Mouse (Mus musculus) liver, embryonic 14.5 days (tissue): ENCODE results near the gene Mgea5. TPM values are rescaled to one million over a fixed set of nuclear protein-coding genes. Genes with fewer than 3 reads are reported as not detected.

ENCODE experiments used
- ATAC-seq: fragments of 200-750 bp; cut with Nextera tagmentation; 2 replicates; pipeline ENCODE4 v1.8.0; 2017; ENCODE audit warnings: moderate number of reproducible peaks, mild to moderate bottlenecking, moderate library complexity; ENCODE audit not compliant: insufficient read depth
- DNase-seq, 3 experiments: peaks; one replicate each; pipeline ENCODE4 v3.0.0-alpha.2; 2012 to 2013; ENCODE audit warnings: low read depth in 3 of 3, low spot score in 3 of 3
- H3K27ac ChIP-seq: fragments of 300-500 bp; sonication (generic); 2 replicates; pipeline ENCODE4 v1.5.1; 2014; ENCODE audit warnings: moderate library complexity, mild to moderate bottlenecking, control low read depth, inconsistent platforms
- H3K27me3 ChIP-seq: fragments of 300-500 bp; sonication (generic); 2 replicates; pipeline ENCODE4 v1.6.1; 2014; ENCODE audit warnings: mild to moderate bottlenecking, low read length, moderate library complexity; ENCODE audit not compliant: control insufficient read depth, insufficient read depth
- H3K36me3 ChIP-seq: fragments of 300-500 bp; sonication (generic); replicated peaks from 2 replicates; pipeline ENCODE4 v1.6.1; 2014; ENCODE audit warnings: low read depth; ENCODE audit not compliant: control insufficient read depth, insufficient read depth
- H3K4me1 ChIP-seq, 2 experiments: fragments of 200-500 bp in 1 of 2; fragments of 300-500 bp in 1 of 2; sonication (generic) in 1 of 2; replicated peaks; 2 replicates each; pipeline ENCODE4 v1.6.1; 2012 to 2014; ENCODE audit warnings: antibody characterized with exemption in 1 of 2, inconsistent platforms in 1 of 2, low read length in 1 of 2; ENCODE audit not compliant: control insufficient read depth in 2 of 2, insufficient read depth in 2 of 2
- H3K4me2 ChIP-seq: fragments of 300-500 bp; sonication (generic); 2 replicates; pipeline ENCODE4 v1.6.1; 2014; ENCODE audit warnings: low read depth, mild to moderate bottlenecking, control low read depth, moderate library complexity
- H3K4me3 ChIP-seq, 2 experiments: fragments of 200-500 bp in 1 of 2; fragments of 300-500 bp in 1 of 2; sonication (generic) in 1 of 2; 2 replicates each; pipeline ENCODE4 v1.5.1; 2012 to 2014; ENCODE audit warnings: low read depth in 2 of 2, low read length in 2 of 2, mild to moderate bottlenecking in 2 of 2, control low read depth in 1 of 2, inconsistent platforms in 1 of 2, moderate library complexity in 1 of 2; ENCODE audit not compliant: insufficient read depth in 1 of 2
- H3K9ac ChIP-seq: fragments of 300-500 bp; sonication (generic); replicated peaks from 2 replicates; pipeline ENCODE4 v1.6.1; 2014; ENCODE audit warnings: mild to moderate bottlenecking, control low read depth, moderate library complexity
- H3K9me3 ChIP-seq: fragments of 300-500 bp; sonication (generic); 2 replicates; pipeline ENCODE4 v1.6.1; 2016; ENCODE audit warnings: low read length, mixed read lengths; ENCODE audit not compliant: control insufficient read depth
- CTCF ChIP-seq: IDR thresholded peaks from 2 replicates; pipeline ENCODE4 v1.5.1; 2016; ENCODE audit warnings: antibody characterized with exemption, low read depth, control low read depth
- EP300 ChIP-seq: IDR thresholded peaks from 2 replicates; pipeline ENCODE4 v1.6.1; 2016; ENCODE audit warnings: antibody characterized with exemption, low read depth
- WGBS: fragments of 180-500 bp; shearing (Covaris S2); extraction: QIAGEN DNeasy Blood & Tissue Kit; methylation state at CpG from one replicate; pipeline ENCODE4 v1.1.7; 2014; ENCODE audit not compliant: insufficient replicate concordance; 5-methylcytosine and 5-hydroxymethylcytosine counted together
- polyA plus RNA-seq, 2 experiments: library from polyadenylated mRNA; depleted of rRNA in 1 of 2; stranded (reverse) in 1 of 2; unstranded in 1 of 2; fragments of >200 nt; fragmentation: Nextera tagmentation in 1 of 2; extraction: Ambion mirVana in 1 of 2; gene quantifications; 2 replicates each; pipeline versions ENCODE4 v1.2.1 to v1.2.3; 2012 to 2014

The Mgea5 gene
- polyA plus RNA-seq, 2 experiments = 15.0 to 25.2 TPM

- ATAC-seq (no peak), DNase-seq (no peak)
- Histone ChIP-seq H3K9me3 (no peaks in the 10 kb centered on the region), H3K27ac (no peak within 1 kb of the TSS), H3K4me3 (peak within 1 kb of the TSS in 1 of 2 experiments; percentile 25; a peak in 2 of 4 replicates), H3K4me1 (peaks cover 0 to 2% of the 10 kb centered on the region in 2 experiments; a peak in 1 of 4 replicates), H3K9ac (no peak within 1 kb of the TSS), H3K27me3 (peaks cover 89% of the 10 kb centered on the region), H3K36me3 (no peaks in the 10 kb centered on the region), H3K4me2 (peak within 1 kb of the TSS; percentile 37)
- 1% methylated on average over 62 of the region's 68 CpGs for WGBS
- TF ChIP-seq CTCF (no peak), EP300 (no peak)
Measured at GRCm38 (mm10) chr19:45742218-45742983, 41.2 kb downstream of the Mgea5 start, which contains the start of gene Fgf8. Gene Fgf8, minus strand, starts transcription at chr19:45742915.

GRCm38 (mm10) chr19:45741431-45742217 lies 42.0 kb downstream of the Mgea5 start:
- 4% methylated on average over 45 of the region's 45 CpGs for WGBS
- Histone ChIP-seq H3K27ac (no peak overlapping the region), H3K9ac (no peak overlapping the region), H3K4me3 (no peak overlapping the region), H3K4me2 (no peak overlapping the region), H3K4me1 (peaks cover 0 to 2% of the 10 kb centered on the region in 2 experiments; a peak in 2 of 4 replicates), H3K9me3 (no peaks in the 10 kb centered on the region), H3K36me3 (no peaks in the 10 kb centered on the region), H3K27me3 (peaks cover 95% of the 10 kb centered on the region)
- DNase-seq (no peak), ATAC-seq (no peak)
- TF ChIP-seq CTCF (no peak), EP300 (no peak)

- Histone ChIP-seq H3K4me1 (peaks cover 0 to 2% of the 10 kb centered on the region in 2 experiments; a peak in 2 of 4 replicates), H3K36me3 (no peaks in the 10 kb centered on the region), H3K4me3 (no peak overlapping the region), H3K27ac (no peak overlapping the region), H3K9me3 (no peaks in the 10 kb centered on the region), H3K4me2 (no peak overlapping the region), H3K27me3 (peaks cover 94% of the 10 kb centered on the region), H3K9ac (no peak overlapping the region)
- WGBS = 15% methylated on average over 7 of the region's 7 CpGs
- DNase-seq (no peak), ATAC-seq (no peak)
- no peak for TF ChIP-seq EP300
- no peak for TF ChIP-seq CTCF
Measured at GRCm38 (mm10) chr19:45740817-45741216, 42.8 kb downstream of the Mgea5 start.

GRCm38 (mm10) chr19:45740233-45740632 lies 43.4 kb downstream of the Mgea5 start:
- Histone ChIP-seq H3K4me1 (peaks cover 0 to 2% of the 10 kb centered on the region in 2 experiments; a peak in 1 of 4 replicates), H3K9ac (no peak overlapping the region), H3K36me3 (no peaks in the 10 kb centered on the region), H3K4me3 (no peak overlapping the region), H3K27ac (no peak overlapping the region), H3K9me3 (no peaks in the 10 kb centered on the region), H3K4me2 (no peak overlapping the region), H3K27me3 (peaks cover 94% of the 10 kb centered on the region)
- 18% methylated on average over 13 of the region's 13 CpGs for WGBS
- ATAC-seq = no peak
- DNase-seq = no peak
- no peak for TF ChIP-seq CTCF
- TF ChIP-seq EP300 = no peak

GRCm38 (mm10) chr19:45738521-45738920 lies 45.1 kb downstream of the Mgea5 start:
- no peak overlapping the region for H3K9ac ChIP-seq
- H3K4me2 ChIP-seq = no peak overlapping the region
- peaks cover 87% of the 10 kb centered on the region for H3K27me3 ChIP-seq
- peaks cover 0 to 2% of the 10 kb centered on the region in 2 experiments; a peak in 1 of 4 replicates for H3K4me1 ChIP-seq
- no peaks in the 10 kb centered on the region for H3K36me3 ChIP-seq
- WGBS = 60% methylated on average over 5 of the region's 5 CpGs
- no peak for TF ChIP-seq EP300
- TF ChIP-seq CTCF = no peak
- H3K27ac ChIP-seq = no peak overlapping the region
- DNase-seq = no peak
- no peak for ATAC-seq
- H3K4me3 ChIP-seq = no peak overlapping the region
- H3K9me3 ChIP-seq = no peaks in the 10 kb centered on the region
